Mouse (Mus musculus) left cerebral cortex, postnatal 4 days (tissue): ENCODE data around the gene Sh3bgrl. TPM values are rescaled to one million over a fixed set of nuclear protein-coding genes. Genes with fewer than 3 reads are reported as not detected.
"Not testable (repeated sequence)": the region's sequence is repeated elsewhere in the genome, so short reads cannot be mapped to it uniquely, and the experiment has no call there.

Experiments
- DNase-seq: peaks from one replicate; pipeline ENCODE4 v3.0.0-alpha.2; 2022
- intact Hi-C: fragments of 180-260 bp; cut with DNase I; formaldehyde crosslinking; loops from one replicate; pipeline ENCODE4 v1.15.1; 2025
- total RNA-seq, 2 experiments: library from RNA; stranded (reverse); gene quantifications; 2 replicates each; pipeline ENCODE4 v1.2.3; 2021

Gene Sh3bgrl
- total RNA-seq, result 100 to 1,000 TPM; 141 to 142 TPM

- DNase-seq, result peak; percentile 62
- intact Hi-C loops, result no loop called here
Observed at GRCm38 (mm10) chrX:109095245-109096242, at the start of gene Sh3bgrl. TSS of gene Sh3bgrl (plus strand) at chrX:109095365.

- DNase-seq, result no peak
- intact Hi-C loops, result no loop called here
Observed at GRCm38 (mm10) chrX:109047773-109048172, 47.4 kb upstream of the Sh3bgrl start.

- DNase-seq, result no peak
- intact Hi-C loops, result no loop called here
Observed at GRCm38 (mm10) chrX:109071719-109072118, 23.4 kb upstream of the Sh3bgrl start.

GRCm38 (mm10) chrX:109075716-109076115 lies 19.4 kb upstream of the Sh3bgrl start:
- intact Hi-C loops, result no loop called here
- DNase-seq, result no peak

GRCm38 (mm10) chrX:109076355-109076754 lies 18.8 kb upstream of the Sh3bgrl start:
- intact Hi-C loops, result no loop called here
- DNase-seq, result peak; percentile 2

GRCm38 (mm10) chrX:109079354-109079753 lies 15.8 kb upstream of the Sh3bgrl start:
- DNase-seq, intact Hi-C loops: not testable (repeated sequence)

GRCm38 (mm10) chrX:109087073-109087472 lies 8.1 kb upstream of the Sh3bgrl start:
- intact Hi-C loops, result no loop called here
- DNase-seq, result no peak

GRCm38 (mm10) chrX:109094800-109095199 lies 365 bp upstream of the Sh3bgrl start:
- DNase-seq, result no peak
- intact Hi-C loops, result no loop called here

- intact Hi-C loops, result no loop called here
Observed at GRCm38 (mm10) chrX:109098511-109098910, 3.3 kb downstream of the Sh3bgrl start.

GRCm38 (mm10) chrX:109100441-109100840 lies 5.3 kb downstream of the Sh3bgrl start:
- DNase-seq, result no peak
- intact Hi-C loops, result no loop called here

More at GRCm38 (mm10) chrX:109098511-109098910, 3.3 kb downstream of the Sh3bgrl start:
- no peak for DNase-seq

GRCm38 (mm10) chrX:109108117-109108805 lies 13.1 kb downstream of the Sh3bgrl start:
- intact Hi-C loops, result no loop called here
- DNase-seq, result no peak

GRCm38 (mm10) chrX:109112885-109113284 lies 17.7 kb downstream of the Sh3bgrl start:
- intact Hi-C loops, result no loop called here

GRCm38 (mm10) chrX:109113401-109114280 lies 18.5 kb downstream of the Sh3bgrl start:
- intact Hi-C loops, result no loop called here
- peak; percentile 39 for DNase-seq

More at GRCm38 (mm10) chrX:109112885-109113284, 17.7 kb downstream of the Sh3bgrl start:
- DNase-seq, result no peak

- peak; percentile 41 for DNase-seq
- intact Hi-C loops, result no loop called here
Observed at GRCm38 (mm10) chrX:109119829-109120826, 25.0 kb downstream of the Sh3bgrl start.

GRCm38 (mm10) chrX:109121161-109121560 lies 26.0 kb downstream of the Sh3bgrl start:
- DNase-seq, result no peak
- intact Hi-C loops, result no loop called here

- intact Hi-C loops, result no loop called here
- no peak for DNase-seq
Observed at GRCm38 (mm10) chrX:109122670-109123069, 27.5 kb downstream of the Sh3bgrl start.

- intact Hi-C loops, result no loop called here
- DNase-seq, result no peak
Observed at GRCm38 (mm10) chrX:109123762-109124161, 28.6 kb downstream of the Sh3bgrl start.

- no peak for DNase-seq
- intact Hi-C loops, result no loop called here
Observed at GRCm38 (mm10) chrX:109126847-109127246, 31.7 kb downstream of the Sh3bgrl start.

- no peak for DNase-seq
- intact Hi-C loops, result no loop called here
Observed at GRCm38 (mm10) chrX:109127551-109128088, 32.5 kb downstream of the Sh3bgrl start.
